Mouse (Mus musculus) T-cell, adult 66 days (primary cell): Measurements from ENCODE around the gene Abhd18. TPM values are rescaled to one million over a fixed set of nuclear protein-coding genes. Genes with fewer than 3 reads are reported as not detected.

Experiments
- total RNA-seq, 2 experiments: library from RNA; stranded (reverse); gene quantifications; 3 replicates in 1 of 2; 4 replicates in 1 of 2; pipeline ENCODE4 v1.2.4; 2023

The Abhd18 gene
- 10 to 100 TPM; 12.7 to 13.5 TPM for total RNA-seq

DNA sequence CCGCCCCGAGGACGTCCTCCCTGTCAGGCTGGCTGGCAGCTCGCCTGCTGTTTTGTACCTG is at the start of gene Abhd18:
Gene Abhd18 (plus strand): TSS at position 14 of the 61 bp plus-strand sequence.

DNA sequence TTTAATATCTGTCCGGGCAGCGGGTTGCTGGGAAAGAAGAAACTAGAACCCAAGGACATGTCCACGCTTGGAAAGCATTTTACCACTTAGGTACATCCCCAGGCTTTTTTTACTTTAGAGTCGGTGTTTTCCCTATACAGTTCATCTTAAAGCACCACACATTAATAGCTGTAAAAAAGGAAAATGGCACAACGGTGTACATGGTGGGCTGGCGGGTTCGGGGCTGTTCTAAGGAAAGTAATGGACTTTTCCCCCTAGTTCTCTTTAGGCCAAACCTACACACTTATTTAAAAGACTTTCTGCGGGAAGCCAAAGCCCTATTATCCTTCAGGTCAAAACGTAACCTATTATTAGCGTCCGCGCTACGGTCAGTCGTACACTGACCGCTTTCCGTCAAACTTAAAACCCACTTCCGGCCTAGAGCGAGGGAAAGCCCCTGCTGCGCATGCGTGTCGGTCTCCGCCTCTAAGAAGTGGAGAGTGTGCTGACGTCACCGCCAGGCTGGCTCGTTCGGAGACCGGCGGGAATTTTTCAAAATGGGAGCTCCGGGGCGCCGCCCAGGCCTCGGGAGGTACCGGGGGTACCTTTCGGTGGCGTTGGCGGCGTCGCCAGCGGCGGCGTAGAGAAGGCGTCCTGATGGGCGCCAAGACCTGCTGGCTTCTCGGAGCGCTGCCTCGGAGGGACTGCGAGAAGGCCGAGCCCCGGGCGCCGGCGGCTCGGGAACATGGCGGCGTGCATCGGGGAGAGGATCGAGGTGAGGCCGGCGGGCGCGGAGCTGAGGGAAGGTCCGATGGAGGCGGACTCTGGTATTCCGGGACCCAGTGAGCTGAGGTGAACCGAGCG is 47.0 kb upstream of the Abhd18 start, which contains the start of gene Plk4:
Gene Plk4 (plus strand): TSS at position 490 of the 843 bp plus-strand sequence.

DNA sequence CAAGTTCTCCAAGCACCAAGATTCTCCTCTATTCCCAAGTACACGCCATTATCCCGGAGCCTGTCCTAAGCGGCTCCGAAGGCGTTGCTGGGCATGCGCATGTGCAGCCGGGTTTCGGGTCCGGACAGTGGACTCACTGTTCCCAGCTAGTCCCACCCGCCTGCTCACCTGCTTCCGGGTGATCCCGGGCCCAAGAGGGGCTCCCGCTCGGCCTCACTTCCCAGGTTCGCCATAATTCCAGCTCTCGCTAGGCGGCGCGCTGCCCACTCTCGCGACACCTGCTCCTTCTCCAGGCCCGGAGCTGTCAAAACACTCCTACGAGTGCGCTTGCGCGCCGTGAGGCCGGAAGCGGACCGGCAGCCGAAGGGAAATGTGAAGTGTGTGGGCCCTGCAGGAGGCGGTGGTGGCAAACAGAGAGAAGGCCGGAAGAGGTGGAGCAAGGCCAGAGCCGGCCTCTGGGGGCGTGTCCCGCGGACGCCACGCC is 255 bp upstream of the Abhd18 start, which contains the start of gene Mfsd8:
Gene Mfsd8 (minus strand): TSS at position 414 of the 484 bp plus-strand sequence.

DNA sequence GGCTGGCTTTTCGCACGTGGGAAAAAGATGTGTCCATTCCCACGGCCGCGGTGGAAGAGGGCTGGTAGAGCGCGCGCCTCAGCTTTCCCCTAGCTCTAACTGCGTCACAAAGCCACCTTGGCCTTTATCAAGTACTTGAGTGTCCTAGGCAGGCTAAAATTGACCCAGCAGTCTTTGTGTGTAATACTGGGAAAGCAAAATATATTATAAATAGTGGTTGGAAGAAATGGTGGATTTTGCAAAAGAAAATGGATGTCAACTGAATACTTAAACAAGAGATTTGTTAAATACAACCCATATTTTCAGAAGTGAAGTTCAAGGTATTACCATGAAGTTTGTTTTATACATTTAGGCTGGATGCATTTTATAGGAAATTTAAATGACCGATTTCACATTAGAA is 55.7 kb downstream of the Abhd18 start, which contains the start of gene 1700034I23Rik:
Gene 1700034I23Rik (minus strand): TSS at position 101 of the 400 bp plus-strand sequence.

DNA sequence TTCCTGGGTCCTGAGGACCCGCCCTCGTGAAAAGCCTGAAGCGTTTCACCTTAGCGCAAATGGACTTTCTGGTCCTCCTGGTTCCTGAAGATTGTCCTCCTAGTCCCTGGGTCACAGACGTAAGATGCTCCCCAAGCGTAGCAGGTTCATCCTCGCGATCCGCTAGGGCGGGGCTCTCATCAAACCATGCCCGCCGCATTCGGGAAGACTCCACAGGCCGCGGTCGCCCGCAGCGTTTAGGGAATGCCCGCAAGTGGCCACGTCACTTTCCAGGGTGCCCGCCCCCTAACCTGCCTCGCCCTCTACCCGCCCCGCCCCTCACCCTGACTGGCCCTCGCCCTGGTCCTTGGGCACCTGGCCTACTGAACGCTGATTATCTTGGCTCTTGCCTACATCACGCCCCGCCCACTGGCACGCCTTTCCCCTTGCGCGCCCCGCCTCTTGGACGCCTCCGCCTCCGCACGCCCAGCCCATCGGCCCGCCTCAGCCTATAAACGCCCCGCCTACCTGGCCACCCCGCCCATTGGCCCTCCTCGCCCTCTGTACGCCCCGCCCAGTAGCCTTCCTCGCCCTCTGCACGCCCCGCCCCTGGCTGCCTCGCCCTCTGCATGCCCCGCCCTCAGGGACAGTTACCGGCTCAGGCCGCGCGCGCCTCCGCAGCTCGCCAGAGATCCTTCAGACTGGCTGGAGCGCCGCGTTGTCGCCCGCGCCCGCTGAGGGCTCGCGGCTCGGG is 102.6 kb downstream of the Abhd18 start, which contains the start of gene Larp1b:
Gene Larp1b (plus strand): TSS at position 659 of the 733 bp plus-strand sequence.

Other genes starting within 250 kb of the Abhd18 start
- not detected for gene Slc25a31, start 138.1 kb upstream of the Abhd18 start, total RNA-seq
- gene Hspa4l, start 102.5 kb upstream of the Abhd18 start, total RNA-seq, result 10 to 100 TPM; 23.0 to 29.7 TPM
- gene Plk4, start 47.0 kb upstream of the Abhd18 start, total RNA-seq, result 10 to 100 TPM; 26.5 to 30.7 TPM
- 10 to 100 TPM; 13.8 to 15.9 TPM for gene Mfsd8, start 84 bp upstream of the Abhd18 start, total RNA-seq
- not detected for gene 1700034I23Rik, start 55.6 kb downstream of the Abhd18 start, total RNA-seq
- 10 to 100 TPM; 19.4 to 22.8 TPM for gene Larp1b, start 102.9 kb downstream of the Abhd18 start, total RNA-seq
- gene Pgrmc2, start 236.1 kb downstream of the Abhd18 start, total RNA-seq, result 10 to 100 TPM; 27.4 to 29.3 TPM